Mouse (Mus musculus) olfactory bulb, adult 2 months (tissue): ENCODE measurements around the gene Sept8.

Experiments used
- CTCF ChIP-seq: fragments of 200-500 bp; IDR thresholded peaks from 2 replicates; pipeline ENCODE4 v1.5.1; 2012; ENCODE audit warnings: low read depth, mild to moderate bottlenecking, low read length, moderate library complexity; ENCODE audit not compliant: insufficient read depth
- POLR2A ChIP-seq: fragments of 200-500 bp; IDR thresholded peaks from 2 replicates; pipeline ENCODE4 v1.6.1; 2012; ENCODE audit warnings: mild to moderate bottlenecking, low read depth, low read length, moderate library complexity; ENCODE audit not compliant: insufficient read depth

GRCm38 (mm10) chr11:53477833-53478232 lies 41.2 kb upstream of the Sept8 start:
- no peak for TF ChIP-seq POLR2A
- no peak for TF ChIP-seq CTCF
